8 mouse cellular contexts compared by ENCODE assay signal in the genomic region with DNA sequence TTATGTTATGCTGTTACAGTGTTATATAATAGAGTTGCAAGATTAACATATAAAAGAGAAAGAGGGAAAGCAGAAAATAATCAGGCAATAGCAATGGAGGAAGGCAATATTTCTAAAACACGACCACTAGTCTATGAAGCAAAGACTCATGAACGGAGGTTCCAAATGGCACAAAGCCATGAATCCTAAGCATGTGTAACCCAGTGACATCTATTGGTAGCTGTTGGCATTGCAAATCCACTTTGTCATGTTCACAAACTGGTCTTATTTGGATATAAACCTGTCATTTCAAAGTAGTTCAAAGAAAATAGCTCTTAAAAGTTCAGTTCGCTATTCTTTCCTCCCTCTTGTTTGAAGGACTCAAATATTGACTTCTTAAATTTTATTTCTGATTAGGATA.
A peak's percentile ranks its signal among the peaks of the same experiment; 100 is the strongest.
DNase-seq lines count a peak whose midpoint lies in the region; ATAC-seq and TF ChIP-seq lines count a peak whose summit lies in the region.

No protein-coding gene starts in this region.

- no peak for ATAC-seq in heart, postnatal 0 days (ENCODE audit: insufficient read depth, low read depth)
- ATAC-seq in hindbrain, embryonic 13.5 days (ENCODE audit: low FRiP score), result no peak

- no peak overlapping the region for H3K27ac ChIP-seq in heart, postnatal 0 days (ENCODE audit: low read depth)
- H3K27ac ChIP-seq in hindbrain, embryonic 13.5 days, result no peak overlapping the region

- H3K9ac ChIP-seq in heart, postnatal 0 days (replicated peaks; ENCODE audit: low read depth, low read length), result no peak overlapping the region
- no peak overlapping the region for H3K9ac ChIP-seq in hindbrain, embryonic 13.5 days

- H3K4me1 ChIP-seq in heart, postnatal 0 days (ENCODE audit: control insufficient read depth, insufficient read depth), result no peaks in the 10 kb centered on the region
- no peaks in the 10 kb centered on the region for H3K4me1 ChIP-seq in E14TG2a.4 (replicated peaks; ENCODE audit: low read depth, low read length)
- H3K4me1 ChIP-seq in hindbrain, embryonic 13.5 days (replicated peaks), result no peaks in the 10 kb centered on the region

- TF ChIP-seq EP300 in heart, postnatal 0 days (IDR thresholded peaks at IDR 0.05; ENCODE audit: low read depth), result no peak

- H3K9me3 ChIP-seq in heart, postnatal 0 days (replicated peaks; ENCODE audit: control insufficient read depth, low read length), result no peaks in the 10 kb centered on the region
- H3K9me3 ChIP-seq in E14TG2a.4 (ENCODE audit: low read length), result no peaks in the 10 kb centered on the region
- no peaks in the 10 kb centered on the region for H3K9me3 ChIP-seq in hindbrain, embryonic 13.5 days

- 13% methylated on average over 3 of the region's 3 CpGs for WGBS in heart, postnatal 0 days
- WGBS in hindbrain, embryonic 13.5 days, result 32% methylated on average over 3 of the region's 3 CpGs

- intact Hi-C loops in heart, postnatal 25 days (cut with DNase I), result loop anchor here (10.0 kb wide), 1 partner anchor 430 kb away; no protein-coding TSS in a partner anchor
- intact Hi-C loops in left cerebral cortex, postnatal 25 days (cut with DNase I), result loop anchor here (5.0 kb wide), 1 partner anchor 427 kb away; no protein-coding TSS in a partner anchor

- no peaks in the 10 kb centered on the region for H3K36me3 ChIP-seq in heart, postnatal 0 days (replicated peaks; ENCODE audit: control insufficient read depth, insufficient read depth, low read length)
- no peaks in the 10 kb centered on the region for H3K36me3 ChIP-seq in E14TG2a.4 (ENCODE audit: insufficient read depth, low read length)
- no peaks in the 10 kb centered on the region for H3K36me3 ChIP-seq in hindbrain, embryonic 13.5 days

- DNase-seq in heart, postnatal 0 days (ENCODE audit: low spot score), result peak; percentile 31
- no peak for DNase-seq in heart, postnatal 25 days (ENCODE audit: low spot score)
- DNase-seq in 3T3-L1 (ENCODE audit: low read depth, low spot score), result peak; percentile 29
- DNase-seq in forelimb bud, embryonic 11.5 days (ENCODE audit: low read depth, low spot score), result peak; percentile 32
- DNase-seq in left cerebral cortex, postnatal 25 days (ENCODE audit: low spot score in 2 of 2), result peak; percentile 32 to 36
- peak; percentile 43 for DNase-seq in thymus, postnatal 25 days

- no peak overlapping the region for H3K4me2 ChIP-seq in heart, postnatal 0 days (ENCODE audit: low read depth, low read length)
- H3K4me2 ChIP-seq in hindbrain, embryonic 13.5 days, result no peak overlapping the region

- H3K4me3 ChIP-seq in heart, postnatal 0 days (ENCODE audit: low read depth, low read length), result no peak overlapping the region
- no peak overlapping the region for H3K4me3 ChIP-seq in E14TG2a.4 (replicated peaks; ENCODE audit: low read length)
- H3K4me3 ChIP-seq in hindbrain, embryonic 13.5 days, result no peak overlapping the region

- peak; percentile 69 for TF ChIP-seq CTCF in heart, postnatal 0 days (IDR thresholded peaks at IDR 0.05; ENCODE audit: low read depth)
- peak; percentile 74 for TF ChIP-seq CTCF in E14TG2a.4 (conservative IDR thresholded peaks at IDR 0.05; ENCODE audit: low read length)

- H3K27me3 ChIP-seq in heart, postnatal 0 days (ENCODE audit: control insufficient read depth, insufficient read depth, low read length), result no peaks in the 10 kb centered on the region
- H3K27me3 ChIP-seq in E14TG2a.4 (ENCODE audit: insufficient read depth, low read length), result no peaks in the 10 kb centered on the region
- no peaks in the 10 kb centered on the region for H3K27me3 ChIP-seq in hindbrain, embryonic 13.5 days
